Mouse (Mus musculus) adrenal gland, adult 18-20 months (tissue): Measurements from ENCODE around the gene Atp6v1g1. TPM values are rescaled to one million over a fixed set of nuclear protein-coding genes. Genes with fewer than 3 reads are reported as not detected.

Experiments used
- DNase-seq, 2 experiments: peaks; one replicate each; pipeline ENCODE4 v3.0.0; 2021 to 2022; ENCODE audit warnings: low spot score in 2 of 2
- long read RNA-seq, 2 experiments: library from polyadenylated mRNA; stranded (forward); transcript quantifications; one replicate each; pipeline ENCODE4 v2.0.0; 2021
- total RNA-seq, 2 experiments: library from RNA; stranded (reverse); gene quantifications; 1 replicate in 1 of 2; 2 replicates in 1 of 2; pipeline ENCODE4 v1.2.3; 2021

Atp6v1g1 gene
- total RNA-seq: 100 to 1,000 TPM; 182 to 188 TPM
- long read RNA-seq, experiment 1, transcript Atp6v1g1-201 (3 exons, 1,135 nt): major isoform, 75 of 80 reads
- long read RNA-seq, experiment 1, partial matches to known transcripts: 1 of 80 reads
- long read RNA-seq, experiment 1, other reads (novel, unspliced or antisense): 4 of 80 reads
- long read RNA-seq, experiment 2, transcript Atp6v1g1-201 (3 exons, 1,135 nt): major isoform, 306 of 328 reads
- long read RNA-seq, experiment 2, partial matches to known transcripts: 5 of 328 reads
- long read RNA-seq, experiment 2, other reads (novel, unspliced or antisense): 17 of 328 reads

DNA sequence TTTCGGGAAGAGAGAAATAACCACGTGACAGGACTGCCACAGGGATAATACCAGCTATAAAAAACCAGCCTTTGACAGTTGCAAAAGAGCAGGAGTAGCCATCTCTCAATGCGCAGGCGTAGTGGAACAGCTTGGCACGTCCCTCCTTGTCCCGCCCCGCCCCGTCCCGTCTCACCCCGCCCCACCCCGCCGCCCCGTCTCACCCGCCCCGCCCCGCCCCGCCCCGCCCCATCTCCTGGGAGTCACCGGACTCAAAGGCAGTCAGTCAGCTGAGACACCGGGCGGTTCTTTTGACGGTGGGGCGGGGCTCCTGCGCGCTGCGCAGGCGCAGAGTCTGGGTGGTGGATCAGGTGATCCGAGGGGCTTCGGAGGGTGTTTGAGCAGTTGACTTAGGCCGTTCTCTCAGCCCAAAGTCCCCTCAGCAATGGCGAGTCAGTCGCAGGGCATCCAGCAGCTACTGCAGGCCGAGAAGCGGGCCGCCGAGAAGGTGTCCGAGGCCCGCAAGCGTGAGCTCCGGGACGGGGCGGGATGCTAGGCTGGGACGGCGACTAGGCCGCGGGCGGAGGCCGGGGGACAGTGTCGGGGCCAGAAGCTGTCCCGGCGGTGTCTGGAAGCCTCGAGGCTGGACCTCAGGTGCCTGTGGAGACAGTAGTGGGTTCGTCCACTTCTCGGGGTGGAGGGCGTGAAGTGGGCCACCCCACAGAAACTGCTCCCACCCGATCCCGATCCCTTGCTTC, at the start of gene Atp6v1g1:
Atp6v1g1 (plus strand) TSS at position 279 of the 737 bp plus-strand sequence.
- peak; percentile 88 to 91 for DNase-seq

DNA sequence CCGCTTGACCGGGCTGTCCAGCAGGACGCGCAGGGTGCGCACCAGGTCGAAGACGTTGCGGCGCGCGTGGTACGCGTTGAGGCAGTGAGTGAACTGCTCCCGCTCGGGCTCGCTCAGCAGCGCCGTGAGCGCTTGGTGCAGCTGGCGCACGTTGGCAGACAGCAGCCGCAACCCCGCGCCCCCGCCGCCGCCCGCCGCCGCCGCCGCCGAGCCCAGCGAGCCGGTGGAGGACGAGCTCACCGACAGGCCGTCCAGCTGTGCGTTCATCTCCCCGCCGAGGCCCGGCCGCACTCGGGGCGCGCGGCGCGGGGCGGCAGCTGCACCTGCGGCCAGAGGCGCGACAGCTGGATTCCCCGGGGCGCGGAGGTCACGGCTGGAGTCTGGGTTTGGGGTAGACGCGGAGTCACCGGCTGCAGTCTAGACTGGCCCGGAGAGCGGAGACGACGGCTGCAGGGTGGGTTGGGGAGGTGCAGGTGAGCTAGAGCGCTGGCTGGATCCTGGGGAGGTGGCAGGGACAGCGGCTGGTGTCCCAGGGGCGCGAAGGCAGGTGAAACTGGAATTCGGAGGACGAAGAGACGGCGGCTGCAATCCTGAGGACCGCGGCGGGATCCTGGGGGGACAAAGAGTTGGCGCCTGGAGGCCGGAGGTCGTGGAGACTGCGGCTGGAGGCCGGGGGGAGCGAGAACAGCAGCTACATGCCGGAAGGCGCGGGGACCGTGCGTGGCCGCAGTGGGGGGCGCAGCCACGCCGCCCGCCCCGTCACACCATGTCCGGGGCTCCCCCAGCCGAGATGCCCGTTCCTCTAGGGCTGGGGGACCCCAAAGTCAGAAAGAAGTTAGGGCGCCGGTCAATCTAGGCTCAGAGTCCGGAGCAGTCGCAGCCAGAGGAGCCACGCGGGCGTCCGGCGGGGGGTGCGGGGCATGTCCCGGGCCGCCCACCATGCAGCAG, 49.3 kb upstream of the Atp6v1g1 start:
- peak; percentile 55 to 56 for DNase-seq

DNA sequence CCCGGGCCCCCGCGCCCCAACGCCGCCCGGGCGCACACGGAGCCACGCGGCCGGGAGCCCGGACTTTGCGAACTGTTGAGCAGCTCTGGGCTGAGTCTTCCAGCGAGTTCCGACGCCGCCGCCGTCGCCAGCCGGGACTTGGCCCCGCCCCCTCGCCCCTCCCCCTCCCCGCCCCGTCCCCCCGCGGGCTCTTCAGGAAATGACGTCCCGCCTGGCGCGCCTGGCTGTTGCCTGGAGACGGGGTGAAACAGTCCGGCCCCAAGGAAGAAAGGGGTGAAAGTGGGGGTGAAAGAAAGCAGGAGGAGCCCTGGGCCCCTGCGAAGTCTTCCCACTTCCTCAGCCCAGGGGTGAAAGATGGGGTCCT, 48.7 kb upstream of the Atp6v1g1 start, which contains the start of gene Whrn:
Whrn (minus strand) TSS at position 77 of the 364 bp plus-strand sequence.
- DNase-seq: peak; percentile 73 to 74

DNA sequence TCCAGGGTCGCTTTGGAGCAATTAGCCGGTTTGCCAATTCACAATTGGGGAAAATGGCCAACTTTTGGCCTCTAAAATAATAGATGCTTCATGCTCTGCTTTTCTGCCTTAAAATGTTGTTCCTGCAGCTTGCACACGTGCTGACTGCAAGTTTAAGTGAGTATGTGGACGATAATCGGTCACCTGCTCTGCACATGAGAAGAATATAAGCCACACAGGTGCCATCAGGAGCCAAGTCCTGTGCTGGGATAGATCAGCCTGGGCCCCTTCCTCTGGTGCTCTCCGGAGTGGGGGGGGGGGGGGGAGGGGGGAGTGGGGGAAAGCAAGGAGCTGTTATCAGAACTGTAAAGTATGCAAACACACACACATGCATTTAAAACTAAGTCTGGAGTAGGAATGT, 48.3 kb upstream of the Atp6v1g1 start:
- DNase-seq: no peak

DNA sequence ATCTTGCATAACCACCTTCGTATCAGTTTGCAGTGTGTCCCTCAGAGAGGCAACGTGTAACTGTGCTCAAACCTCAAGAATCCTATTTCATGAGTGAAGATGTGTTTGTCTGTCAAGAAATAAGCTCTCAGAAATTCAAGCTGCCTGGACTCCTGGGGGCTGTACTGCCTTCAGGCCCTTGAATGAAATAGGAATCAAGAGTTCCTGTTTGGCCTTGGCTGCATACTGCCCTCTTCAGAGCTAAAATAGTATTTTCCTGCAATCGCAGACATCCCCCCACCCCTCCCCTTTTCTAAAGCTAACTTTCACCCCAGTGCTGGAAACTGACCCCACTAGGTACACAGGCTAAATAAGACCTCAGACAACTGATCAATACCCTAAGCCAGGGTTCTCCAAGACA, 46.2 kb upstream of the Atp6v1g1 start:
- DNase-seq: no peak

DNA sequence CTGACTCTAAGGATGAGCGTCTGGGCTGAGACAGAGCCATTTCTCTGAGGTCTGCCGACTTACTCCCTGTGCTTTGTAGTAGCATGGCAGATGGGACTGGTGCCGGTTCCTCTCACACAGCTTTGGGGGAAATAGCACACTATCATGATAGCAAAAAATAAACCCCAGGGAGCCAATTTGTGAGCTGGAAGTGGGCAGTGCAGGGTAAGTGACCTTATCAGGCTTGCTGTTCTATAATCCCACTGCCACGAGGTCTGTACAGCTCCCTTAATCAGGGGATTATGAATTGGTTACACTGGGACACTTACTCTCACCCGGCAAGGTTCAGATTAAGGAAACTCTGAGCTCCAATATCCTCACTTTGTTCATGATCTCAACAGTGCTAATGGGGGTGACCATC, 43.5 kb upstream of the Atp6v1g1 start:
- no peak for DNase-seq

DNA sequence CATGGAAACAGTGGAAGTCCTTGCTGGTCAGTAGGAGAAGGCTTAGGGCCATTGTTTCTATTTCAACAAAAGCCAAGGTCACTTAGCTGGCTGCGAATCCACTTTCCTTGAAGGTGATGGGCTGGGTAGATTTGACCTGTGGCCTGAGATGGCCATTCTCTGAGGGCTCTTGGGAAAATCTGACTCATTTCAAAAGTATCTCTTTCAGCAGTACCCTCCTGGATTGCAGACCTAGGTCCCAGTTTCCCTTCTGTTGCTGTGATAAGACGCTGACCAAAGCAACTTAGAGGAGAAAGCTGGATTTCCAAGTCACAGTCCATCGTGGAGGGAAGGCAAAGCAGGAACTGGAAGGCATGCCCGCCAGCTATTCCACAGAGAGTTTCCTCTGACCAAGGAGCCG, 40.6 kb upstream of the Atp6v1g1 start:
- DNase-seq: no peak

DNA sequence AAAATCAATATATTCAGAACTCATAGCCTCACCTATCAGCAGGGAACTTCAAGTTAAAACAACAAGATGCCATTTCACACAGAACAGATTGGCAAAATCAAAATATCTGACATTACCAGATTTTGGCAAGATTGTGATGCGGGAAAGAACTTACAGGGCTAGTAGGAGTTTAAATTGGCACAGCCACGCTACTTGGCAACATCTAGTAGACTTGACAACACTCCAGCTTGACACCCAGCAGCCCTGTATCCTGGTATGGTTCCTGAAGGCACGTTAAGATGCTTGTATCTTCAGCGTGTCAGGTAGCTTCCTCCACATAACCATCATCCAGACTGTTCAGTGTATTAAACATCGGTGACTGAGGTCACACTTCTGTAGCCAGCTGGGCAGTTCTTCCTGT, 37.1 kb upstream of the Atp6v1g1 start:
- DNase-seq: no peak

DNA sequence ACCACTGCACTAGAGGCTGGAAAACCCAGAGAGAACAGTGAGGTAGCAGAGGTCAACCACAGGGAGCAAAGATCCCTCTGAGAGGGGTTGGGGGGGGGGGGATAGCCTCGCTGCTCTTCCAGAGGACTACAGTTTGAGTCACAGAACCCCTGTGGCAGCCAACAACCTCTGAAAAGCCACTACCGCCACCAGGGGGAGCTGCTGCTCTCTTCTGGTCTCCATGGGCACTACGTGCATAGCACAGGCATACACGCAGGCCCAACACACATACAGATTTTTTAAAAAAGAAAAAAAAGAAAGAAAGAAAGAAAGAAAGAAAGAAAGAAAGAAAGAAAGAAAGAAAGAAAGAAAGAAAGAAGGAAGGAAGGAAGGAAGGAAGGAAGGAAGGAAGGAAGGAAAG, 36.3 kb upstream of the Atp6v1g1 start:
- DNase-seq: peak; percentile 87 to 90

DNA sequence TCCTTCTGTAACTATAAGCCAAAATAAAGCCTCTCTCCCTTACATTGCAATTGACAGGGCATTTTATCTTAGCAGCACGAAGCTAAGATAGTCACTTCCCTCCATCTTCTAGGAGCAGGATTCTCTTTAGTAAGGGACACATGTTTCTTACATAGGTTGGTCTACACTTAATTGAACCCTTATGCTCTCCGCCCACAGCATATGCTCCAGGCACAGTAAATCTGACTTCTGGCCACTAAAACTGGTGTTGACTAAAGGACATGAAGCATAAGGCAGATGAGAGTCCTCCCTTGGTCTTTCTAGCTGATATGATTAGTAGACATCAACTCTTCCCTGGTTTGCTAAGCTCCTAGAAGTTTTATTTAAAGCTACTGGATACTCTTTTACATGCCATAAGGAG, 31.7 kb upstream of the Atp6v1g1 start:
- no peak for DNase-seq

DNA sequence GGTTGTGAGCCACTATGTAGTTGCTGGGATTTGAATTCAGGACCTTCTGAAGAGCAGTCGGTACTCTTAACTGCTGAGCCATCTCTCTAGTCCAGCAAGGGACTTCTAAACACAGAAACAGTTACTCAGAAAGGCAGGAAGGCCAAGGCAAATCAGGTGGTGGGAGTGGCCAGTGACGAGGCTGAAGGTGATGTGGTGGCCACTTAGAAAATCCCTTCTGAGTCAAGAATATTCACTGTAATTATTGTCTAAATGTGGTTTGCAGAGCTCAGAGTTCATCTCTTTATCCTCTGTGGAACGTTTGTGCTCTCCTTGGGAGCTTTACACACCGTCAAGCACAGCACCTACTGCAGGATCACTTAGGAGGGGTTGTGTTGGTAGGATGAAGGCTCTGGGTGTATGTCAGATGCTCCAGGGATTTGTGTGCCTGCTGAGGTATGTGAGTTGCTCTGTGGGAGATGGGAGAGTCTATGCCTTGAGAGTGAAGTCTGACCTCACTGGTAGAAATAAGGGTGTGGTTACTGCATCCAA, 30.1 kb upstream of the Atp6v1g1 start:
- DNase-seq: no peak

DNA sequence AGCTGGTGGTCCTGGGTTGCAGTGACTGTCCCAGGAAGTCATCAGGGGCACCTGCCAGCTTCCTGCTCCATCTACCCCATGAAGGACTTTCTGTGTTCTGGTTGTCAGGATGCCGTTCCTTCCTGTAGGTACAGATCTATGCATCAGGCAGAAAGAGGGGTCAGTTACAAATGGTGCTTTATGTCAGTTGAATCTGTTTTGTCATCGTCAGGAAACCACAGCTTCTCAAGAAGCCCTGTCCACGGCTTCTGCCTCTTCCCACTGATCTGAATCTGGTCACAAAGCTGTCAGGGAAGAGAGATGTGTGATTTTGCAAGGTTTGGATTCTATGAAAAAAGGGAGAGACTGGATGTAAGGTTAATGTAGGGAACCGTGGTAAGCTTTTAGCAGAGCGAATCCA, 29.6 kb upstream of the Atp6v1g1 start:
- no peak for DNase-seq

DNA sequence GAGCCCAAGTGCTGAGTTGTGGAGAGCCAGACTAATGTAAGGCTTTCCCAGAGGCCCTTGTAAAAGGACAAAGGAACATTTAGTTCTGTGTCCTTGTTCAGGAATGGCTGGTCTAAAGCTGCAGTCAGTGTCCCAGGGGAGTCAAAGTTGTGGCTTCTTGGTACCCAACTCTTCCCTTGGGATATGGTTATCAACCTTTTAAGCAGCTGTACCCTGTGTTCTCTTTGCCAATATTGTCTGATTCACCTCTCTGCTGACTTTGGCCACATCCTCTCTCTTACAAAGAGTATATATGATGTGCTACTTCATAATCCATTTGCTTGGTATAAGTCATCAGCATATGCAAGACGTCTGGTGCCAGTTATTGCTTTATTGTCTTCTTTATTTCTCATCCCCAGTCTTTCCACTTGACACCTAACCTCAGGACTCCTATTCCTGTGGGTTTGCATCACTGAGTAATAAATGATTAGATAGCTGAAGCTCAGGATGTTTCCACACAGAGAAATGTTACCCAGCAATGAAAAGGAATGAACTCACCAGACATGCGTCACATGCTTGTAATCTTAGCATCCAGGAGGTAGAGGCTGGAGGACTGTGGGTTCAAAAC, 22.7 kb upstream of the Atp6v1g1 start:
- DNase-seq: no peak

DNA sequence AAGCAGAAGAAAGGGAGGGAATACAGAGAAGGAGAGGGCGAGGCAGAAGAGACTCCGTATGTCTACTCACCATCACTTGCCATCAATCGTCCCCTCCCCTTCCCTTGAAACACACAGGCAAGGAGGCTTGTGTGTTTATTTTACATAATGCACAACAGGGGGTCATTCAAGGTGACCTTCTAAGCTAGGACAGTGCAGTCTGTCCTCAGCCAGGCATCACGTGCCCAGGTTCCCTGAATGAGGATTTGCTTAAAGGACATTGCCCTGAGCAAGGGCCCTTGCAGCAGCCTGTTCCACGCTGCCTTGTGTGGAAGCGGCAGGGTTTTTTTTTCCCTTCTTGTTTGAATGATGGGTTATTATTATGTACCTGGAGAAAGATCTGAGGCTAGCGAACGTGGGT, 19.1 kb upstream of the Atp6v1g1 start:
- DNase-seq: no peak

DNA sequence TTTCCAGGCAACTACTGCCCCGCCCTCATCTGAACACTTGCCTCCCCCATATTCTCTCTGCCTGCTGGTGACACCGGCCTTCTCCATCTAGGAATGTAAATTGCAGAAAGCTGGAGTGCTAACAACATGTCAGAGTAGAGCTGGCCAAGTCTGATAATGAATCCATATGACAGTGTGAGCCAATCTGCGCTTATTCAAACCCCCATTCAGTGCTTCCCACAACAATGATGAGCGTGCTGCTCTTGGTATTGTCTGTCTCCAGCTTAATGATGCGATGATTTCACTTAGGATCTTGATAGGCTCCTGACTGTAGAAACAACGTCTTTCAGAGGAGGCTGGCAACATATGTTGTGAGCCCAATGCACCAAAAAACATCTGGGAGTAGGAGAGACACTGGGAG, 15.6 kb upstream of the Atp6v1g1 start:
- DNase-seq: no peak

DNA sequence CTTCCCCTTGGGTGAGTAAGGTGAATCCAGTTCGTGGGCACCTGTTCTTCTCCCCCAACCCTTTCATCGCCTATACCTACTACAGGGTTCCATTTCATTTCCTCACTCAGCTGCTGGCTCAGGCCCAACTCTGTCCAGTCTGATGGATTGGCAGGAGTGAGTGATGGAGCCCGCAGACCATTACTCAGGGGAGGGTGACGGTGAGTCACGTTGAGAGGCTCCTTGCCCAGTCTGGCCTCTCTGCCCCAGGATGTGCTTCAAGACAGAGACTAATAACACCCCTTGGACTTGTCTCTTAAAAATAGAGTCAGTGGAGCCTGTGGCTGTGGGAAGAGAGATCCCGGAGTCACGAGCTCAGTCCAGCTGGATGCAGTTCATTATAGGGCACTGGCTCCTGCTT, 14.2 kb upstream of the Atp6v1g1 start:
- peak; percentile 39 to 53 for DNase-seq

DNA sequence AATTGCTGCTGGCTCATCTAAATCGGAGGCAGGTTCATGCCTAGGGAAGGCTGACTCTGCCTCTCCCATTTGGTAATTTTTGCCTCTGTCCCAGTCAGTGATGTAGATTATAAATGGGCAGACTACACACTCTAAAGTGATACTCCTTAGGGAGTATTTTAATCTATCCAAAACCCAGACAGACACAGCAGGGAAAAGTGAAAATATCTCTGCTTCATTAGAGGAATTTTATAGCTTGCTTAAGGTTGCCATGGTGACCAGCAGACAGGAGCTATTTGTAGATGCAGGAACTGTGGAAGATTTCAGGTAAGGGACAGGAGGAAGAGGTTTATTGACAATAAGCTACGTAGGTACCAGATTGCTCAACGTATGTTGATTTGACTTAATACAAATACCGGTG, 7.0 kb upstream of the Atp6v1g1 start:
- DNase-seq: no peak

DNA sequence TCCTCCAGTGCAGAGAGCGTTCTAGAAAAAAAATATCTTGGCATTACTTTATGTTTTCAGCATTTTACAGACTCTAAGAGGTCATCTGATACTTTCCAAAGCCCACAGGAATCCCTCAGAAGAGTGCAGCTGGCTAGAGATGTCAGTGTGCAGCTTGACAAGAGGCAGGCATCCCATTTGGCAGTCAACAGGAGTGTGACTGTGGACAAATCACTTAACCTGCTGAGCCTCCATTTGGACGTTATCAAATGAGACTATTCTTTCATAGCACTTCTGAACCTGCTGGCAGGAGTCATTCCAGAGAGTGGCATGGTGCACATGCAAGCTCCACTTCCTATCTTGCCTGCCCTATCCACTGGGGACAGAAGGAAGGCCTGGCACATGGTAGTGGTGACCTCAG, 2.4 kb upstream of the Atp6v1g1 start:
- DNase-seq: no peak

DNA sequence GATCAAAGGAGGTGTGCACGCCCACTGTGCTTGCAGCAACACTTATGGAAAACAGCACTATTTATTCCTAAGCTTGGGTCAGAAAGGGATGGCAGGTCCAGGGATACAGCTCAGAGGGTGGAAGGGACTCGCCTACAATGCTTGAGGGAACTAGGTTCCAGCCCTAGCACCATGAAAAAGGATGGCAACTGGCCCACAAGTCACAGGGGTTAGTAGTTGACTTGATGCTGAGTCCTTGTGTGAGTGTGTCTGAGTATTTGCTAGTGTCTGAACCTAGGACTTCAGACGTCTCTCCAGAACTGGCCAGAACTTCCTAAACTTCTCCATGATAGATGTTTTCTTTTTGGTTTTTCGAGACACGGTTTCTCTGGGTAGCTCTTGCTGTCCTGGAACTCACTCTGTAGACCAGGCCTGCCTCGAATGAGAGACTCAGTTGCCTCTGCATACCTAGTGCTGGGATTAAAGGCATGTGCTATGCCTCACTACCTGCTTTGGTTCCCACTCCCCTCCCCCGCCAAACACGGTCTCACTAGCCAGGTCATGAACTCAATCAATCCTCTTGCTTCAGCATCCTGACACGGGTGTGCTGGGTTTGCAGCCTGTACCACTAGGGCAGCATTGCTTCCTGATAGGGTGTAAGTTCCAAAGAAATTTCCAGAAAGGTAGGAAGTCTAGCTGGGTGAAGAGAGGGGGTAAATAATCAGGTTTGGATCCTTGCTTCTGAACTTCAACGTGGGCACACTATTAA, 652 bp upstream of the Atp6v1g1 start:
- DNase-seq: no peak
